Mouse (Mus musculus): ENCODE results near the gene Bahd1.

Bahd1 gene

DNA sequence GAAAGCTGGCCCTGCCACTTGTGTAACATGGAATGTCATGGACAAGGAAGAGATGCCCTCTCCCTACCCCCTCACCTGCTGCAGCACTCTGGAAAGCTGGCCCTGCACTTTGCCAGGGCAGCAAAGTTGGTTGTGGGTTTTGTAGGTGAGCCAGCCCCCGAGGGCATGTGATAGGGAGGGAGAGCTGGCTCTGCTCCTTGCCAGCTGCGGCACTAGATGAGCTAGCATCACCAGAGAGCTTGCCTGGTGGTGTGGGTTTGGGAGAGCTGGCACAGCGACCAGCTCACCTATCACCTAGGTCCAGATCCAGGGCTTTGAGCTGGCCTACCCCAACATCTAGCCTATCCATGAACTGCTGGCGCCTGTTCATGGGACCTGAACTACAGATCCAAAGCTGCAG is 48.6 kb downstream of the Bahd1 start:
- no peak for DNase-seq

DNA sequence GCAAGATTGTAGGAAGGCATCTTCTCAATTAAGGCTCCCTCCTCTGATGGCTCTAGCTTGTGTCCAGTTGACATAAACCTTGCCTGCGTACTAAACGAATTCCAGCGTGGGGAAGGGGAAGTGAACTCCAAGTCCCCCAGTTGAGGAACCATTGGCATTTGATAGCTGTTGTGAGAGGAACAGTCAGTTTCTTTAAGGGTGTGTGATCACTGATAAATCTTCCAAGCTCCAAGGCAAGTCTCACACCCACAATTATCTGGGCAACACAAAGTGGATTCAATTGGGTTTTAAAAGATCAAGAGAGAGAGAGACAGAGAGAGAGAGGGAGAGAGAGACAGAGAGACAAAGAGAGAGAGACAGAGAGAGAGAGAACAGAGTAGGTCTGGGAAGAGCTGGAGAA is 49.5 kb downstream of the Bahd1 start:
- no peak for DNase-seq

GRCm38 (mm10) chr2:118956497-118956896 is 56.3 kb downstream of the Bahd1 start:
- no peak for DNase-seq

GRCm38 (mm10) chr2:118959644-118960043 is 59.5 kb downstream of the Bahd1 start:
- no peak for DNase-seq

DNA sequence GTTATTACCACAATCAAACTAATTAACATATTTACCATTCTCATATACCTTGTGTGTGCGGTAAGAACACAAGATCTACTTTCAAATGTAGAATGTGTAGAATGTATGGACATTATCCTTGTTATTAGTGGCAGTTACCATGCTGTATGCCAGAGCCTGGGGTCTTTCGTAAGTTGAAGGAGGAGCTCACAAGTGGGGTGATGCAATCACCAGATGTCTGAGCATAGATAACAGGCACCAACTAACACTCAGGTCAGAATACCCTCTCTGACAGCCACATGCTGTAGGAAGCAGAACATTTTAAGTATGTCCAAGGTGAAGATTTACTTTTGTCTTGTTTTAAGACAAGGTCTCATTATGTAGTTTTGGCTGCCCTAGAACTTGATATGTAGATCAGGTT is 60.2 kb downstream of the Bahd1 start:
- DNase-seq = no peak

DNA sequence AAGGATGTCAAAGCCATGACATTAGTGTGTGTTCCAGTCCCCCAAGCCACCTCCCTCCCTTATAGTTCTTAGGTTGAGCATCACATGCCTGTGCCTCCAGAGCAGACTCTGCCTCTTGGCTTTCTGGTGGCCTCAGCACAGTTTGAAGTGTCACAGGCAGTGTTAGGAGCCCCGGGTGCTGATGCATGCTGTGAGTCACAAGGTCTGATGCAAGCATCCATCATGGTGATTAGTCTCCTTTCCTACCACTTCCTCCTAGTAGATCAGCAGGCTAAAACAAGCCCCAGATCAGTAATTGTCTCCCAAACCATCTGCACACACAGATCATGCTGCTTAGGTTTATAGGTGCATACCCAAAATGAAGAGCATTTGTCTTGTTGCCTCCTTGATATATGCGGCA is 61.4 kb downstream of the Bahd1 start:
- no peak for DNase-seq

DNA sequence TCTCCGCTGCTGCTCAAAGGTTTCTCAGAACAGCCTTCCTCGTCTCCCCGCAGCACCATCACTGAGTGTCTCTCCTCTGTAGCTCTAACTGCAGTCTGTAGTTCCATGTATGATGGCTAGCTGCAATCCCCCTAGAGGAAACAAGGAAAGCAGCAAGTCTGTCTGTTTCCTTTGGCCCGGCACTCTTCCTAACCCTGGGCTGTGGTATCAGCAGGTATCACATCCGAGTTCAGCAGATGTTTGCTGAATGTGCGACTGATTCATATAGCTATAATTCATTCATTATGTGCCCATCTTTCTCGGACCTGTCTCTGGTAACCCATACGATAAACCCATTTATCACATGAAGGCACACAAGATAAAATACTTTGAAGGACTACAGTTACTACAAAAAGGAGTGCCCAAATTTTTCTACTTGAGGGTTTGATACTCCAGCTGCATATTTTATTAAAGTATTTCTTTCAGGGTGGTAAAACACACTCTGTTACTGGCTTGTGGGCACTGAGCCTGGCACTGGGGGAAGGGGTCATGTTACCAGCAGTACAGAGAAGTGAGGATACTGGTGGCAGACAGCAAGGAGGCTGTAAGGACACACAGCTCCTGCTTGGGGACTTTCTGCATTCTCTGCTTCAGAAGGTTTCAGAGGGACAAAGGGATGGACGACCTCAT is 63.0 kb downstream of the Bahd1 start:
- no peak for DNase-seq

- no peak for DNase-seq
Measured at GRCm38 (mm10) chr2:118963676-118964012, 63.5 kb downstream of the Bahd1 start.

GRCm38 (mm10) chr2:118969585-118970147 is 69.5 kb downstream of the Bahd1 start:
- DNase-seq = no peak

DNA sequence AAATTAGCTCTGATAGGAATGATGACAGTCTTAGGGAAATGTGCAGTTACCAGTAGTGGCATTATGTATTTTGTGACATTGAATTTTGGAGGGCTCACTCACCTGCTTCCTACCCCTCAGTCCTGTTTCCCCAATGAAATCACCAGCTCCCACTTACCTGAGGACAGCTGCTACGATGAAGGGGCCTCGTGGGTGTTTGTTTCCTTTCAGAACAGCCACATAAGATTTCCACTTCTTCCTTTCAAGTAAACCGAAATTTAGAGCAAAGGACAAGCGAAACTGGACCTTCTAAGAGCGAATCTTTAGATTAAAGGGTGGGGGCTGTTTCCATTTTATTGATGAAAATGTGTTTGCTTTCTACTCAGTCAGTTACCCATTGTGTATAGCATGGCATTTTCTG is 71.9 kb downstream of the Bahd1 start:
- DNase-seq = no peak

- DNase-seq = peak; percentile 91
Measured at GRCm38 (mm10) chr2:118972687-118973376, 72.7 kb downstream of the Bahd1 start.

All from kidney, postnatal 14 days (tissue).